Mouse (Mus musculus) embryonic facial prominence, embryonic 11.5 days (tissue): Measurements from ENCODE around the gene Olfr66. TPM values are rescaled to one million over a fixed set of nuclear protein-coding genes. Genes with fewer than 3 reads are reported as not detected.

Experiments used
- ATAC-seq: fragments of 200-750 bp; cut with Nextera tagmentation; replicated peaks from 2 replicates; pipeline ENCODE4 v1.8.0; 2017; ENCODE audit warnings: low read depth; ENCODE audit not compliant: insufficient number of reproducible peaks, low FRiP score, low TSS enrichment
- DNase-seq: peaks from one replicate; pipeline ENCODE4 v3.0.0-alpha.2; 2015; ENCODE audit warnings: low spot score
- H3K27ac ChIP-seq: fragments of 300-500 bp; sonication (generic); replicated peaks from 2 replicates; pipeline ENCODE4 v1.5.1; 2014; ENCODE audit warnings: mild to moderate bottlenecking, low read depth, low read length, control low read depth
- H3K27me3 ChIP-seq: fragments of 300-500 bp; sonication (generic); 2 replicates; pipeline ENCODE4 v1.6.1; 2014; ENCODE audit warnings: mild to moderate bottlenecking, low read length, moderate library complexity, mixed read lengths; ENCODE audit not compliant: control insufficient read depth, insufficient read depth
- H3K36me3 ChIP-seq: fragments of 300-500 bp; sonication (generic); replicated peaks from 2 replicates; pipeline ENCODE4 v1.6.1; 2014; ENCODE audit warnings: low read depth, mild to moderate bottlenecking, low read length, moderate library complexity, mixed read lengths; ENCODE audit not compliant: control insufficient read depth, insufficient read depth
- H3K4me1 ChIP-seq: fragments of 300-500 bp; sonication (generic); 2 replicates; pipeline ENCODE4 v1.6.1; 2014; ENCODE audit warnings: low read length, mixed read lengths; ENCODE audit not compliant: control insufficient read depth, insufficient read depth
- H3K4me2 ChIP-seq: fragments of 300-500 bp; sonication (generic); 2 replicates; pipeline ENCODE4 v1.6.1; 2014; ENCODE audit warnings: low read depth, mild to moderate bottlenecking, control low read depth, low read length, moderate library complexity
- H3K4me3 ChIP-seq: fragments of 300-500 bp; sonication (generic); 2 replicates; pipeline ENCODE4 v1.5.1; 2014; ENCODE audit warnings: low read depth, low read length, control low read depth
- H3K9ac ChIP-seq: fragments of 300-500 bp; sonication (generic); replicated peaks from 2 replicates; pipeline ENCODE4 v1.6.1; 2014; ENCODE audit warnings: mild to moderate bottlenecking, control low read depth, low read length
- H3K9me3 ChIP-seq: fragments of 300-500 bp; sonication (generic); replicated peaks from 2 replicates; pipeline ENCODE4 v1.6.1; 2016; ENCODE audit warnings: mild to moderate bottlenecking, low read length, inconsistent platforms, mixed read lengths; ENCODE audit not compliant: control insufficient read depth
- WGBS: fragments of 180-500 bp; shearing (Covaris S2); extraction: QIAGEN DNeasy Blood & Tissue Kit; methylation state at CpG from one replicate; pipeline ENCODE4 v1.1.7; 2014; 5-methylcytosine and 5-hydroxymethylcytosine counted together
- polyA plus RNA-seq: library from polyadenylated mRNA; unstranded; fragments of >200 nt; fragmentation: Nextera tagmentation; extraction: Ambion mirVana; gene quantifications from 2 replicates; pipeline ENCODE4 v1.2.1, GENCODE M21; 2014

Gene Olfr66
- polyA plus RNA-seq, 1 experiment from 2014 or later = not detected

- ATAC-seq (no peak), DNase-seq (no peak)
- no peaks in the 10 kb centered on the region for H3K36me3 ChIP-seq
- H3K9me3 ChIP-seq = no peaks in the 10 kb centered on the region
- no peak overlapping the region for H3K27ac ChIP-seq
- no peak overlapping the region for H3K4me2 ChIP-seq
- H3K4me3 ChIP-seq = no peak overlapping the region
- no peaks in the 10 kb centered on the region for H3K27me3 ChIP-seq
- H3K4me1 ChIP-seq = no peaks in the 10 kb centered on the region
- WGBS = 72% methylated on average over 1 of the region's 1 CpGs
- H3K9ac ChIP-seq = no peak overlapping the region
These were observed 31.4 kb downstream of the Olfr66 start for GRCm38 (mm10) chr7:103854669-103855068.

DNA sequence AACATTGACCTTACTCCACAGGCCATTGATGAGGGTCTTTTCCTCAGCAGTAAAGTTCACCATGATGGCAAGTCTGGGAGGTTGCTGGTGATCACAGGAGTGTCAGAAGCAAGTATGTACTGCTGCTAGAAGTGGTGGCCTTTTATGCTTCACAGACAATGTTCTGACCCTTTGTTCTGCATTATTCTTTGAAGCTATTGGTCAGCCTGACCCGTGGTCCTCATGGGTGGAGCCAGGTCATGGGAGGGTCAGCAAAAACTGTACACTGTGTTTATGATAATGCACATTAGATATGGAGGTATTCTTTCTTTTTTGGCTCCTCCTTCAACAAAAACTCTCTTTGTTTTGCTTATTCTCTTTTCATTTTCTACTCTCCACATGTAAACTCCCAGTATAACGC lies 33.0 kb downstream of the Olfr66 start, which contains the start of gene Hbb-y:
TSS of gene Hbb-y (minus strand) at position 127 of the 400 bp plus-strand sequence.
- no peak within 1 kb of the TSS for H3K4me2 ChIP-seq
- no peaks in the 10 kb centered on the region for H3K4me1 ChIP-seq
- no peak within 1 kb of the TSS for H3K27ac ChIP-seq
- H3K27me3 ChIP-seq = no peaks in the 10 kb centered on the region
- DNase-seq (no peak), ATAC-seq (no peak)
- no peak within 1 kb of the TSS for H3K9ac ChIP-seq
- no peak within 1 kb of the TSS for H3K4me3 ChIP-seq
- no peaks in the 10 kb centered on the region for H3K9me3 ChIP-seq
- H3K36me3 ChIP-seq = no peaks in the 10 kb centered on the region
- WGBS = 83% methylated on average over 2 of the region's 2 CpGs

DNA sequence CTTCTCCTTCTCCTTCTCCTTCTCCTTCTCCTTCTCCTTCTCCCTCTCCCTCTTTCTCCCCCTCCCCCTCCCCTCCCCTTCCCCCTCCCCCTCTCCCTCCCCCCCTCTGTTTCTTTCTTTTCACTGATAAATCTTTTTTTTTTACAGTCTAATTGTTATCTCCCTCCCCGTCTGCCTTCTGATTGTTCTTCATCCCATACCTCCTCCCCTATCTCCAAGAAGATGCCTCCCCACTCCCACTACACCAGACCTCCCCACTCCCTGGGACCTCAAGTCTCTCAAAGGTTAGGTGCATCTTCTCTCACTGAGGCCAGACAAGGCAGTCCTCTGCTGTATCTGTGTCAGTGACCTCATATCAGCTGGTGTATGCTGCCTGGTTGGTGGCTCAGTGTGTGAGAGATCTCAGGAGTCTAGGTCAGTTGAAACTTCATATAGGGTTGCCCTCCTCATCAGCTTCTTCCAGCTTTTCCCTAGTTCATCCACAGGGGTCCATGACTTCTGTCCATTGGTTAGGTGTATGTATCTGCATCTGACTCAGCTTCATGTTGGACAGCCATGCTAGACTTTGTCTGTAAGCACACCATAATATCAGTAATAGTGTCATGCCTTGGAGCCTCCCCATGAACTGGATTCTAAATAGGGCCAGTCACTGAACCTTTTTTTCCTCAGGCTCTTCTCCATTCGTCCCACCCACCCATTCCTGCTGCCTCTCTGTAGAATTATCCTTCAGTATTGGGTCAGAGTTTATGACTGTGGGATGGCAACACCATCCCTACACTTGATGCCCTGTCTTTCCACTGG lies 41.3 kb downstream of the Olfr66 start:
- DNase-seq = no peak
- Histone ChIP-seq H3K36me3 (no peaks in the 10 kb centered on the region), H3K4me2 (no peak overlapping the region), H3K27ac (no peak overlapping the region), H3K9me3 (no peaks in the 10 kb centered on the region), H3K4me3 (no peak overlapping the region), H3K27me3 (no peaks in the 10 kb centered on the region), H3K4me1 (no peaks in the 10 kb centered on the region), H3K9ac (no peak overlapping the region)
- no peak for ATAC-seq
- 46% methylated on average over 2 of the region's 2 CpGs for WGBS

DNA sequence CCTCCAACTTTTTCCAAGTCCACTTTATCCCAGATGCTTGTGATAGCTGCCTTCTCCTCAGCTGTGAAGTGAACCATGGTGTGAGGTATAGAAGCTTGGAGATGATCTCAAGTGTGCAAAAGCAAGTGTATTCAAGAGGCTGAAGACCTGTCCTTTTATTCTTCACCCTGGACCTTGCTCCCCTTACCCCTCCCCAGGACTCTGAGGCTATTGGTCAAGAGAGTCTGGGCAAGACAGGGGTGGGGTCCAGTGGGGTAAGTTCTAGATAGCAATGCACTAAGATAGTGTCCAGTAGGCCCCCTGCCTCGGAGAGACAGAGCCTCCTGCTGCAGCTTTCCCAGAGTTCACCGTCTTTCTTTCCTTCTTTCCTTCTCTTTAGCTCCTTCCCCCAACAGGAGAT lies 43.0 kb downstream of the Olfr66 start, which contains the start of gene Hbb-bh1:
TSS of gene Hbb-bh1 (minus strand) at position 131 of the 400 bp plus-strand sequence.
- Histone ChIP-seq H3K4me3 (no peak within 1 kb of the TSS), H3K4me2 (no peak within 1 kb of the TSS), H3K36me3 (no peaks in the 10 kb centered on the region), H3K9me3 (no peaks in the 10 kb centered on the region), H3K4me1 (no peaks in the 10 kb centered on the region), H3K9ac (no peak within 1 kb of the TSS), H3K27ac (no peak within 1 kb of the TSS), H3K27me3 (no peaks in the 10 kb centered on the region)
- WGBS = 70% methylated on average over 2 of the region's 2 CpGs
- DNase-seq (no peak), ATAC-seq (no peak)

- Histone ChIP-seq H3K27ac (no peak within 1 kb of the TSS), H3K9me3 (no peaks in the 10 kb centered on the region), H3K4me2 (no peak within 1 kb of the TSS), H3K27me3 (no peaks in the 10 kb centered on the region), H3K36me3 (no peaks in the 10 kb centered on the region), H3K4me1 (no peaks in the 10 kb centered on the region), H3K9ac (no peak within 1 kb of the TSS), H3K4me3 (no peak within 1 kb of the TSS)
- no peak for ATAC-seq
- no peak for DNase-seq
- 77% methylated on average over 3 of the region's 3 CpGs for WGBS
These were observed 45.8 kb downstream of the Olfr66 start, which contains the start of gene Hbb-bh2 for GRCm38 (mm10) chr7:103840268-103840667. Hbb-bh2 (minus strand) TSS chr7:103840520.

Other genes starting within 250 kb of the Olfr66 start
- not detected in 2 replicates for gene Olfr622, start 243.6 kb downstream of the Olfr66 start, polyA plus RNA-seq
- not detected in 2 replicates for gene Olfr623, start 222.6 kb downstream of the Olfr66 start, polyA plus RNA-seq
- gene Olfr624, start 215.1 kb downstream of the Olfr66 start, polyA plus RNA-seq = 0.03 and 0.08 TPM in 2 replicates
- gene Olfr625-ps1, start 203.5 kb downstream of the Olfr66 start, polyA plus RNA-seq = not detected in 2 replicates
- gene Olfr243, start 171.6 kb downstream of the Olfr66 start, polyA plus RNA-seq = not detected in 2 replicates
- not detected in 2 replicates for gene Olfr628, start 155.9 kb downstream of the Olfr66 start, polyA plus RNA-seq
- gene Olfr629, start 141.3 kb downstream of the Olfr66 start, polyA plus RNA-seq = not detected in 2 replicates
- gene Olfr630, start 128.9 kb downstream of the Olfr66 start, polyA plus RNA-seq = not detected in 2 replicates
- not detected in 2 replicates for gene Olfr69, start 114.7 kb downstream of the Olfr66 start, polyA plus RNA-seq
- gene Olfr68, start 106.6 kb downstream of the Olfr66 start, polyA plus RNA-seq = not detected in 2 replicates
- not detected in 2 replicates for gene Olfr67, start 94.4 kb downstream of the Olfr66 start, polyA plus RNA-seq
- 629 and 683 TPM in 2 replicates for gene Hbb-bt, start 72.3 kb downstream of the Olfr66 start, polyA plus RNA-seq
- gene Hbb-bs, start 58.2 kb downstream of the Olfr66 start, polyA plus RNA-seq = 224 and 252 TPM in 2 replicates
- not detected in 2 replicates for gene Hbb-bh2, start 45.7 kb downstream of the Olfr66 start, polyA plus RNA-seq
- gene Hbb-bh1, start 43.1 kb downstream of the Olfr66 start, polyA plus RNA-seq = 2,335 TPM in 2 replicates
- 9,508 and 10,275 TPM in 2 replicates for gene Hbb-y, start 33.0 kb downstream of the Olfr66 start, polyA plus RNA-seq
- not detected in 2 replicates for gene Olfr64, start 8.2 kb upstream of the Olfr66 start, polyA plus RNA-seq
- gene Olfr65, start 17.2 kb upstream of the Olfr66 start, polyA plus RNA-seq = not detected in 2 replicates
- gene Olfr631, start 42.6 kb upstream of the Olfr66 start, polyA plus RNA-seq = not detected in 2 replicates
- not detected in 2 replicates for gene Olfr632, start 48.1 kb upstream of the Olfr66 start, polyA plus RNA-seq
- not detected in 2 replicates for gene Olfr633, start 58.2 kb upstream of the Olfr66 start, polyA plus RNA-seq
- gene Olfr635, start 84.9 kb upstream of the Olfr66 start, polyA plus RNA-seq = not detected in 2 replicates
- gene Olfr638, start 112.5 kb upstream of the Olfr66 start, polyA plus RNA-seq = not detected in 2 replicates
- not detected in 2 replicates for gene Olfr639, start 131.1 kb upstream of the Olfr66 start, polyA plus RNA-seq
- not detected in 2 replicates for gene Olfr640, start 139.3 kb upstream of the Olfr66 start, polyA plus RNA-seq
- gene Olfr641, start 149.2 kb upstream of the Olfr66 start, polyA plus RNA-seq = not detected in 2 replicates
- gene Olfr642, start 166.4 kb upstream of the Olfr66 start, polyA plus RNA-seq = not detected in 2 replicates
- gene 4930516K23Rik, start 175.2 kb upstream of the Olfr66 start, polyA plus RNA-seq = not detected in 2 replicates
- not detected in 2 replicates for gene Olfr644, start 185.6 kb upstream of the Olfr66 start, polyA plus RNA-seq
- gene Olfr645, start 199.2 kb upstream of the Olfr66 start, polyA plus RNA-seq = not detected in 2 replicates
- not detected in 2 replicates for gene Olfr646, start 218.6 kb upstream of the Olfr66 start, polyA plus RNA-seq
- not detected in 2 replicates for gene Ubqln5, start 243.6 kb upstream of the Olfr66 start, polyA plus RNA-seq